Mouse (Mus musculus) kidney, adult 8-10 months (tissue): ENCODE measurements at regions not wholly inside any gene's neighbourhood (a gene's known extent, or its start where the extent isn't known, plus 50 kb on each side); places are given as distances from the start of the nearest gene placed in this dataset.

Source experiments
- DNase-seq, 2 experiments: peaks; one replicate each; pipeline ENCODE4 v3.0.0; 2022

DNA sequence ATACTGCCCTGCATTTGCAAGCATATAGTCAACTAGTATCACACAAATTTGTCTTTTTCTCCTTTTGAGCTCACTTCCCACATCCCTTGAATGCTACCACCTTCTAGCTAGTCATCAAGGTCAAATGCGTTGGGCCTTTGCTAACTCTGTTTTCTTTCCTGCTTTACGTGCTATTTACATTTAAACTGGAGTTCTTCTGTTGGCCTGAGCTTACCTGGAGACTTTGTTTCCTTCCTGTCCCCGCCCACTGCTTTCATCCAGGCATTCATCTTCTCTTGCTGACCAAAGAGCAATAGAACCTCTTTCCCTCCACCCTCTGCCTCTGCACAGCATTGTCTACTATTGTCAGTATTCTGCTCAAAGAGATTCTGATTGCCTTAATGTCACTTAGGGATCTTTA is 237.0 kb downstream of the Papss1 start:
- DNase-seq, result no peak

DNA sequence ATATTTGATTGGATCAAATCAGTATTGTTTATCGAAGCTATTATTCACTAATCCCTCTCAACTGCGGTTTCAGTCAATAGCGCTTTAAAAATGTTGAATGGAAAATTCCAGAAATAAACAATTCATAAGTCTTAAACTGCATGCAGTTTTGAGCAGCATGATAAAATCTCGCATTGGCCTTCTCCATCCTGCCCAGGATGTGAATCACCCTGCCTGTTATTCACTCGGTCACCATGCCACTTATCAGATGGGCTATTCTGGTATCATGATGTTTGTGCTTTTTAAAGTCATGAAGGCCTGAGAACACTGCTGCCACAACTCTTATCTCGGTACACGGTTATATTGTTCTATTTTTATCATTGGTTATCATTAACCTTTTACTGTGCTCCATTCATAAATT is 238.3 kb downstream of the Papss1 start:
- peak; percentile 32 to 63 for DNase-seq

DNA sequence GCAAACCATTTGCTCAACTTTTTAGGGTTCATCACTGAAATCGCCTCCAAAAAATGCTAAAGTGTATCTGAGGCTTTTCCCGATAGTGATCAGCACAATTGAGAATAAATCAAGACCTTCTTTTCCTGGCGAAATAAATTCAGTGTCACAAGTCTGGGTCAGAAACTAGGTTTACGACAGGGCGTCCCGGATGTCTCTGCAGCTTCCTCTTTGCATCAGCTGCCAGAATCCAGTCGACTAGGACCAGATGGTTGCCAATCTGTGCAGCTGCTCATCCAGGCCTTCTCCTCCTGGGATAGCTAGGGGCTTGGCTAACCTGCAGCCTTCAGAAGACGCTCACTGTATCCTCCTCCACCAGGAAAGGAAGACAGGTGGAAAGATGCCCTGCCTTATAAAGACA is 243.6 kb downstream of the Papss1 start:
- DNase-seq, result peak; percentile 56 to 65

DNA sequence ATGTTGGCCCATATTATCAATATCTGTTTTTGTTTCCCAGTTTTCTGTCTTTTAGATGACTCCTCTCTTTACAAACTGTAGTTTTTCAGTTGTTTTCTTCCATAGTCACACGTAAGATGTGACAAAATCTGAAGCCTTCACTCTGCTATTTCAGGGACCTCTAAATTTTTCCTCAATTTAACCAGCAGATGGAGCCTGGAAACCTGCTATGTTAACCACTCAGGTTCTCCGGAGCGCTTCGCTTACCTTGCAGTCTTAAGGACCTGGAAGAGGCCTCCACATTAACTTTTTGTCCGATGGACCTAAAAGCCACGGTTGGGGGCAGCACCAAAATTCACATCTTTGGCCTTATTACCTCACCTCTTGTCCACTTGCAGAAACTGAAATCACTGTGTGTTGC is 248.4 kb downstream of the Papss1 start:
- peak in 1 of 2 experiments; percentile 11 for DNase-seq

DNA sequence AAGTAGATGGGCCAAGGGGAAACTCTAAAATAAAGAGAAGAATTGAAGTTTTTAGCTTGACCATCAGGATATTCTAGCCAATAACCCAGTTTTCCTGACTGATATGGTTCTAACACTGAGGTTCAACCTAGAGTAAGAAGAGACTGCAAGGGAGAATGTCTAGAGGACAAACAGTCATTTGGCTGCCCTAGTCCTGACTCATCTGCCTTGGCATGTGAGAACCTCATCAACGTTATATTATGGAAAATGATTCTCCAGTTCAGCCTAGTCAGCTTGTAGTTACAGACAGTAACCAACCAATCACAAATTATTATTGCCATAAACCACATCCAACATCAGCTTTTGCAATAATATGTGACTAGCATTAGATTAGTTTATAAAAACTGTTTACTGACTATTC is 254.2 kb downstream of the Papss1 start:
- DNase-seq, result no peak

DNA sequence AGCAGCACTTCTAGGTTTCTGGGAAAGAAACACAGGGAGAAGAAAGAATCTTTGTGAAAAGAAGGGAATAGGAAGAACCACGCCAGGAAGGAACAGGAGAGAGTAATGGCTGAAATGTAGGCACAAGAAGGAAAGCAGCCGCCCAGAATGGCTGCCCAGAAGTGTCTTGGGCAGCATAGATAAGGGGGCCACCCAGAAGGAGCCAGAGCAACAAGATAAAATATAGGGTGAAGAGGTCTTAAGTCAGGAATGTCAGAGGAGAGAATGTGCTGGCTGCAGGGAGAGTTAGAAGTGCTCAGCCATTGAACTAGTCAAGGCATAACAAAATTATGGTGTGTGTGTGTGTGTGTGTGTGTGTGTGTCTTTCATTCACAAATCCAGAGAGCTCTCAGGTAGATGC is 227.7 kb upstream of the Dkk2 start:
- DNase-seq, result no peak

DNA sequence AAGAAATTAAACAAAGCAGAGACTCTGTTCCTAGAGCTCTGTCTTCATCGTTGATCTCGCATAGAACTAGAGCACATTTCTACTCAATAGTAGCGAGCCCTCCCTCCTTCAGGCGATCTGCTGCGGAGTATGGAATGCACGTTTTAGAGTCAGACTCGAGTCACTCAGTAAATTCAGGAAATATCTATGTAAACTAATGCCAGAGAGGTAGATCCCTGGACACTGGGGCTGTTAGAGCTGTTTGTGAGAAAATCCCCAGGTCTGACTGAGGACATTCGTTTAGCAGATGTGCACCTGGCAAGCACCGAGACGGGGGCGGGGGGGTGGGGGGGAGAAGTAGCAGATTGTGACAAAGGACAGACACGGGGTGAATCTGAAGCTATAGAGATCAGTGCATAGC is 226.0 kb upstream of the Dkk2 start:
- no peak for DNase-seq

DNA sequence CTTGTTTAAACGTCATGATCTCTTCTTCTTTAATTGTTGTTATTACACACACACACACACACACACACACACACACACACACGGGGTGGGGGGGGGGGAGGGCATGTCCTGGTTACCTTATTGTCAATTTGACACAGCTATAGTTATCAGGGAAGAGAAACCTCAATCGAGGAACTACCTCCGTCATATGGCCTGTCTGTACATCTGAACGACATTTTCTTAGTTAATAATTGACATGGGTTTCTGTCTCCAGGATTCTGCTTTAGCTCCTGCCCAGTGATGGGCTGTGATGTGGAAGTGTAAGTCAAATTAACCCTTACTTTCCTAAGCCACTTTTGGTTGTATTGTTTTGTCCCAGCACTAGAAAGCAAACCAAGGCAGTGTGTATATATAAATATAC is 220.0 kb upstream of the Dkk2 start:
- no peak for DNase-seq

DNA sequence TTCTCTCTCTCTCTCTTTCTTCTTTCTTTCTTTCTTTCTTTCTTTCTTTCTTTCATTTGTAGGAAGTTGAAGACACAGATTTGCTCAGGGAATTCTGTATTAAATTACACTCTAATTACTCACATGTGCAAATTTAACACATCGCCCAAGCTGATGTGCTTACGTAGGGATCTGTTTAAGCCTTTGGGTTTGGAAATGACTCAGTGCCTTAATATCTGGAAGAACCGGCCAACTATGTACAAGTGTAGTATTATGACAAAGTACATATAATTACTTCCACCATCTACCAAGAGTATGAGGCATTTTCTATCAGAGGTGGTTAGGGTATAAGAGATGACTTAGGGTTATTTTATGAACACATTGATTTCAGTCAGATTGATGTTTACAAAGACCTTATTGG is 217.8 kb upstream of the Dkk2 start:
- no peak for DNase-seq

DNA sequence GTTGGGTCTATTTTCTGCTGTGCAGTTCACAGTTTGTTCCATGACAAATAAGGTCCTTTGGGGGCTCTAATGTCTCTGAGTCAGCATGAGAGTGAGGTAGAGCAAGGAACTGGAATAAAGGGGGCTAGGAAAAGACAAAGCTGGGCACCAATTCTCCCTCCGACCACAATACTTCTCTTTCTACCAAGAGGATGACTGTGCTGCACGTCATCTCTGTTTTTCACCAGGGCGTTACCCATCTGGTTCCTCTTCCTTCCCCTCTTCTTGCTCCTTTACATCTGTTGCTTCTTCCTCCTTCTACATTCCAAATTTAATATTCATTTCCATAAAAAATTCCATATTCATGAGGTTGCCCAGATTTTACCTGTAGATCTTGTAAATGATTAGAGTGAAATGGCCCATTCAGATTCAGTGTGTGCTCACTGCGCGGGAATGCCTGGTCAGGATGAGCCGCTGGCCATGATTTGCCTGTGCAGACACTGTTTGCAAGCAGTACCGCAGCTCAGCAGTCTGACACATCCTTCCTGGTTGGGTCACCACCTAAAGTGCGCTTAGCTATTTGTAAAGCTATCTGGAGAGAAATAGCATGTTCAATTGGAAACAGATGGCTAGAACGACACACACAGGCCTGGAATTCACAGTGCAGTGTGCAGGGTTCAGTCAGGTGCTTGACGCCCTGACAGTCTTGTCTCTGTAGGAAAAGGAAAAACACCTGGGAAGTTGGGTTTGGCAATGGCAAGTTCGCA is 216.7 kb upstream of the Dkk2 start:
- DNase-seq, result no peak

DNA sequence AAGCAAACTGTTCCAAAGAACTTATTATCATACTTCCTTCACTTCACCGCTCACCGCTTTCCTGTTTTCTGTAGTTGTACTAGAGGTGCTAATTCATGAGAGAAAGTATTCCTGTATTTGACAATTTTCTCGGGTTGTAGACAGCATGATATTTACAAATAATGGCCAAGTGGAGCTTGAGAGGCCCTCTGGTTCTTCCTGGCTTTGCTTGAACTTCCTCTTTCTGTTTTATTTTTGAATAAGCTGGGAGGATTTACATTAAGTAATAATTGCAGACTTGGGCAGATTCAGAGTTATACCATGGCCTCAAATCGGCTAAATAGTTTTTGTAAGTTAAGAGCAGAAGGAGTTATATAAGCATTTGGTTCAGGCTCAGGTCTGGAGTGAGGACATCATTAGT is 215.8 kb upstream of the Dkk2 start:
- no peak for DNase-seq

DNA sequence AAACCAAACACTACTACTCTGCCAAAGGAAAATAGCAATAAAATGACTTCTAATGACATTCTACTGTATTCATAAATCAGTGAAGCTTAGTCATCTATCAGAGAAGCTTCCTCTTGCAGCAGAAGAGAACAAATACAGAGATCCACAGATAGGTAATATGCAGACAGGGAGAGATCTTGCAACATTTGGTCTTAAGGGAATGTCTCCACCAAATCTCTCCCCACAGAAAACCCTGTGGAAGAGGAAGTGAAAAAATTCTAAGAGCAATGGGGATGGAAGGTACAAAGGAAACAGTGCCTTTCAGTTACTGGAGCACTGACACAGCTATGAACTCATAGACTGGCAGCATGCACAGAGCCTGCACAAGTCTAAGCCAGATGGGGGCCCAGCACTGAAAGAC is 202.4 kb upstream of the Dkk2 start:
- no peak for DNase-seq

DNA sequence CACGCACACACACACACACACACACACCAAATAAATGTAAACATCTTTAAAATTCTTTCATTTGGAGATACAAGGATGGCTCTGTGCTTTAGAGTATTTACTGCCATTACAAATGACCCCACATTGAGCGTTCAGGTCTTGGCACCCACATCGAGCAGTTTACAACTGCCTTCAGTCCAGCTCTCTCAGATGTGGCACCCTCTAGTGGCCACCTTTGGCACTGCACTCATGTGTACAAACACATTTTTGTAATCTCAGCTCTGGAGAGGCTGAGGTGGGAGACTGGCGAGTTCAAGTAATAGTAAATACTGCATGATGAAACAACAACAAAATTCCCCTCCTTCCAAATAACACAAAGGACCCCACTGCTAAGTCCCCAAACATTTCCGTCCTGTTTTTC is 198.6 kb upstream of the Dkk2 start:
- DNase-seq, result peak in 1 of 2 experiments; percentile 17

DNA sequence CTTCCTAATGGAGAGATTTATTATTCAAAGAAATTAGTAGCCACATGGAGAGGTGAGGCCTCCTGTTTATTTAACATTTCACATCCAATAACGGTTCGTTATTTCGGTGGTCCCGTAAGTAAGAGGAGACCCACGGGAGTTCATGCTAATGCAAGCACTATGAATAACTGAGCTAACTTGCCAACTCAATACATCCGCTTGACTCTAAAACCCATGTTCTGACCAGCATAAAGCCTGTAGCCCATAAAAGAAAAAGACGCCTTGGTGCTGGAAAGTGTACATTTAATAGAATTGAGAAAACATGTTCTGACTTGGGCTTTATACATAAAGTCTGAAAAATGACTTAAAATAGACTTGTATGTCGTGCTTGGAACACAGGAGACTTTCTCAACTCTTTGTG is 198.1 kb upstream of the Dkk2 start:
- no peak for DNase-seq

DNA sequence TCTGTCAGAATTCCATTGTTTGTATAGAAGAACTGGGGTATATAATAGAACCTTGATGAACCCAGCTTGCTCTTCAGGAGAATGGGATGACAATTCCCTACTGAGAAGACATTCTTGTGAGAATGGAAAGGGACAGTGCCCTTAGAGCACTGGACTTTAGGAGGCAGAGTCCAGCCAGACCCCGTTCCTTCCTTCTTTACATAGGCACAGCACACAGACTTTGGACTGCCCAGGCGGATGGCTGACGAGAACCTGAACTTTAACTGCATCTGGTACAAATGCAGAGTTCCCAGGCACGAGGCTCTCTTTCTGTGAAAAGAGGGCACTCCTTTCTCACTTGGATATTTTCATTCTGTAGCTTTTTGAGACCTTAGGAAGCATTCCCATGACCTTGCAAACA is 197.4 kb upstream of the Dkk2 start:
- DNase-seq, result no peak

DNA sequence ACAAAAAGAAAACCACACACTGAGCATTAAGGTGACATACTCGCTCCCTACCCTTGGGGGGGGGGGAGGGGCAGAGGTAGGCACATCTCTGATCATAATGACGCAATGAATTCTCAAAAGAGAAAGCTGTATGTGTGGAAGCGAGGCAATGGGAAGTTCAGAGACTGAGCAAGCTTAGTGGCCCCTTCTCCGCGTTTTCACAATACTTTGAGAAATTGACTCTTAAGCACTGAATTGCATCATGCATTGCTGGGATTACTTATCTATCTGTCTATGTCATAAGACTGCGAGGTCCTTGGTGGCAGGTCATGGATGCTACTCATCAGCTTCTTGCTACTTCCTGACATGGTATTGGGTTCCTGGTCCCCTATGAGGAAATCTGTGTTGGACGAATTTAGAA is 193.2 kb upstream of the Dkk2 start:
- DNase-seq, result no peak

DNA sequence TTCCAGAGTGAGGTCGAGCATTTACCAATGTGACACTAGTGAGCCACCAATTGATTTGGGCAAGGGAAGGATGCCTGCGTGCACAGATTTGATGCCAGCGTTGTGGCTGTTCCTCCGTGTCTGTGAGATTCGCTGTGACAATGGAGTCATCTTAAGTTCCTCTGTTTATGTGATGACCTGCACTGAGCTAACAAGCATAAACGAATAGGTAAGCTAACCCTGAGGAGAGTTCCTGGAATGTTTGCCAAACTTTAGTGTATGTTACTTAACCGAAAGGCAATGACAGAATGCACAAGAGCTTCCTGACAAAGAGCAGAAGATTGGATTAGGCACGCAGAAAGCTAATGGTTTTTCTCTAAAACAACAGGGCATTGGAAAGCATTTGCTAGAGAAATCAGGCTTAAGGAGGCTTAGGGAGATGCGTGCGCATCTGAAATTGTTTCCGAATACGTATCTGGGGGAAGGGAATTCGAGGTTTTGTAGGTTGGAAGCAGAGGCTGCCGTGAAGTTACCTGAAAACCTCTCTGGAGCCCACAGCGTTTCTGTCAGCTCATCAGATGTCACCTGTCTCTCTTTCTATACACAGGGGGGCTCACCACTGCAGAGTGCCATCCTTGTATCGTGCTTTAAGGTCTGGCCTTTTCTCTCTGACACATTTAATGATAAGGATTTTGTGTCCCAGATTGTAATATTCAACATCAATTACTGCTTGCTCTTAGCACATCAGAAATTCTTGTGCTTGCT is 191.9 kb upstream of the Dkk2 start:
- no peak for DNase-seq

DNA sequence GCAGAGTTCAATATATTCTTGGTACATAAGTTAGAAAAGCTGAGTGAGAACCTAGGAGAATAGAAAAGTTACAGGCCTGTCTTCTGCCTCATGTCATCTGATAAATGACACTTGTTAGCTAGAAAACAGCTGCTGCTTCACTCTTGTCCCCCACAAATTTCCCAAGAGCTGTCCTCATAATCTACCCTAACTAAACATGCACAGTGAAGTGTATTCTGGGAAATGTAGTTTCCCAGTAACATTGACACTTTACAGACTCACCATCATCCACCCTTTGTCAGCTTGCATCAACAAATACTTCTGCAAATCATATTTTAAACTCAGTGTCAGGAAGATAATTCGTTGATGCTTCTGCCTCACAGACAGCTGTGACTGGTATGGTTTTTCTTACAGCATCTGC is 190.0 kb upstream of the Dkk2 start:
- no peak for DNase-seq

DNA sequence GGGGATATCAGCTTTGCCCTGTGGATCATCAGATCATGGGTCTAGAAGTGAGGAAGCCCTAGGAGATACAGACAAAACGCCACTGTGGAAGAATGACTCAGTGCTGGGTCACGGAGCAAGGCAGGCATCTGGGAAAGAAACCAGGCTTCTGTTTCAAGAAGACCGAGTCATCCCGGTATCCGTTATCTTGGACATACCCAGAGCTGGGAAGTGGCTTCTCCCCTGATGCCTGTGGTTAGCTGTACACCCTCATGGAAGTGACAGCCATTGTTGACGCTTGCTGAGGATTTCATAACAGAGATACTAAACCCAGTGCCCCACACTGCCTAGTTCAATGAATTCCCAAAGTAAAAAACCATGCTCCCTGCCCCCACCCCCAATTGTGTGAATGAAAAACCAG is 171.6 kb upstream of the Dkk2 start:
- no peak for DNase-seq

DNA sequence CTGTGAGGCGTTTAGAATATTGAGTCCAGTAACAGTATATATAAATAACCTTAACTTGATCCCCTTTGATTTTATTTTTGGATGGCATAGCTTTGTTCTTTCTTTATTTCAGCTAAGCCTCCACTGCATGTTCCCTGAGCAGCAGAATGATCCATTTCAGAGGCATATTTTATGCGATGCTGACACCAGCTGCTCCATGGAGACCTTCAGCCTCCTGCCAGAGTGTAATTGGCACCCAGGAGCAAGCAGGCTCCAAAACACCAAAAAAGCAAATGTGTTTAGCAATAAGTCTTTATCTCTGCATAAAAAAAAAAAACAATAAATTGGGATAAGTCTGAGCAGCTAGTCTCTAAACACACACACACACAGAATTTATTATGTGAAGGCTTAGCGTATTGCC is 170.7 kb upstream of the Dkk2 start:
- DNase-seq, result no peak

DNA sequence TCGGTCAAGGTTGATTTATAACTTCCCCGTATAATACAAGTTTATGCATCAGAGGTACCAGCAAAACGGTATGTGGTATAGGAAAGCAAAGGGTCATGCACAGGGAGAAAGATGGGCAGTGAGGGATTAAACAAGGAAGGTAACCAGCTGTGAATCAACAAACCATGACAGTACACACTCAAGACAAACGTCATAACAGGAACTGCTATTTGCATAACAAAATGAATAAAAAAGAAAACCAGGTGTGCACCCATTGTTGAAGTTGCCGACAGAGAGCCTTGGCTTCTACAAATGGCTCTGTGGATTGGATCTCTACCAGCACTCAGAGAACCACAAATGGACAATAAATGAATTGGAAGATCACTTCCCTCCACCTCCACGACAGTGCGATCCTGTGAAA is 170.1 kb upstream of the Dkk2 start:
- DNase-seq, result no peak

DNA sequence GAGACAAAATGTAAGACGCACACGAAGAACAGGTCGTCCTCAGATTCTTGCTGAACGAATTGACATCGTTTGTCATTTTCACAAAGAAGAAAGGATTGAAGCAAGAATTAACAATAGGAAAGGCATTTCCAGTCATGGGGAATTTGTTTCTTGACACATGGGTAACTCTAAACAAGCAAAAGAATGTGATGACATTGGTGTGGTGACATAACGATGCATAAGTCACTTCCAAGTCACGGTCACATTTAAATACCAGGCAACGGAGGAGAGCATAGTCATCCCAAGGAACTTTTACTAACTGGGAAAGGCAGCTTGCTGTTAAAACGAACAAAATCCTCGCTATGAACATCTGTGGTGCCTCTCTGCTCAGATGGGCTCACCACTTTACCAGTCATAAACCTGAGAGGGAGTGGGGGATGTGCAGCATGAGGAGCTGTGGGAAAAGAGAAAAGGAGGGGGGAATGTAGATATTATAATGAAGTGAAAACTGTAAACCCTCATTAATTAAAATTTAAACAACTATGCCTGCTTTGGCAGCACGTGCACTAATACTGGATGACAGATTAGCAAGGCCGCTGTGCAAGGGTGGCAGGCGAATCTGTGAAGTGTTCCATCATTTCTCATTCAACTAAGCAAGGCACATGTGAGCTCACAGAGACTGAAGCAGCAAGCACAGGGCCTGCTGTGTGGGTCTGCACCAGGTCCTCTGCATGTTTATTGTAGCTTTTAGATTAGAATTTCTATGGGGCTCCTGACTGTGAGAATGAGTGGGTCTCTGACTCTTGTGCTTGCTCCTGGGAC is 167.2 kb upstream of the Dkk2 start:
- DNase-seq, result no peak

DNA sequence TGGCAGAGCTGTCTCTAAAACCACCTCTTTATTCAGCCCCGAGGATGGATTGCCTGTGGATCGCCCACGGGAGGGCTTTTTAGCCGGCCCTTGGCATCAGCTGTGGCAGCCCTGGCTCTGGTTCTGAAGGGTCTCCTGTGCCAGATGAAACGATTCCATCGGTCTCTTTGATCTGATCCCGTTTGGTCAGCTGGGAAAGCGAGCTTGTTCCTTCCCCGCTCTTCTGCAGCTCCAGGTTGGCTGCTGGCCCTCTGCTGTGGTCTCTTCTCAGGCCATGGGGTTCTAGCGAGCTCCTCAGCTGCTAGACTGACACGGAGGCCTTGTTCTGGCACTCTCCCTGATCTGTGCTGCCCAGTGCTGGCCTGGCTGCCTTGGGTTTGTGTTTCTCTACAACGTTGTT is 165.6 kb upstream of the Dkk2 start:
- no peak for DNase-seq

DNA sequence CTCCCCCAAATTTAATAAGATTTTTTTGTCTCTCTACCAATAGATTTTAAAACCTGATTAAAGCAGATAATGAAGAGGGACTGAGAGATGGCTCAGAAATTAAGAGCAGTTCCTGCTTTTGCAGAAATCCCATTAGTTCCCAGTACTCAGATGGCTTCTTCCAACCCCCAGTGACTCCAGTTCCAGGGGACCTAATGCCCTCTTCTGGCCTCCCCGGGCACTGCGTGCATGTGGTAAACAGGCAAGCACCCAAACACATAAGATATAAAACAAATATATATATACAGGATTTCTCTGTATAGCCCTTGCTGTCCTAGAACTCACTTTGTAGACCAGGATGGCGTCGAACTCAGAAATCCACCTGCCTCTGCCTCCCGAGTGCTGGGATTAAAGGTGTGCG is 163.9 kb upstream of the Dkk2 start:
- DNase-seq, result peak in 1 of 2 experiments; percentile 11
